Mouse (Mus musculus) liver, embryonic 14.5 days (tissue): ENCODE measurements around the gene Mau2. TPM values are rescaled to one million over a fixed set of nuclear protein-coding genes. Genes with fewer than 3 reads are reported as not detected.

Experiments used
- ATAC-seq: fragments of 200-750 bp; cut with Nextera tagmentation; 2 replicates; pipeline ENCODE4 v1.8.0; 2017; ENCODE audit warnings: moderate number of reproducible peaks, mild to moderate bottlenecking, moderate library complexity; ENCODE audit not compliant: insufficient read depth
- DNase-seq, 3 experiments: peaks; one replicate each; pipeline ENCODE4 v3.0.0-alpha.2; 2012 to 2013; ENCODE audit warnings: low read depth in 3 of 3, low spot score in 3 of 3
- H3K27ac ChIP-seq: fragments of 300-500 bp; sonication (generic); 2 replicates; pipeline ENCODE4 v1.5.1; 2014; ENCODE audit warnings: moderate library complexity, mild to moderate bottlenecking, control low read depth, inconsistent platforms
- H3K27me3 ChIP-seq: fragments of 300-500 bp; sonication (generic); 2 replicates; pipeline ENCODE4 v1.6.1; 2014; ENCODE audit warnings: mild to moderate bottlenecking, low read length, moderate library complexity; ENCODE audit not compliant: control insufficient read depth, insufficient read depth
- H3K36me3 ChIP-seq: fragments of 300-500 bp; sonication (generic); replicated peaks from 2 replicates; pipeline ENCODE4 v1.6.1; 2014; ENCODE audit warnings: low read depth; ENCODE audit not compliant: control insufficient read depth, insufficient read depth
- H3K4me1 ChIP-seq, 2 experiments: fragments of 200-500 bp in 1 of 2; fragments of 300-500 bp in 1 of 2; sonication (generic) in 1 of 2; replicated peaks; 2 replicates each; pipeline ENCODE4 v1.6.1; 2012 to 2014; ENCODE audit warnings: antibody characterized with exemption in 1 of 2, inconsistent platforms in 1 of 2, low read length in 1 of 2; ENCODE audit not compliant: control insufficient read depth in 2 of 2, insufficient read depth in 2 of 2
- H3K4me2 ChIP-seq: fragments of 300-500 bp; sonication (generic); 2 replicates; pipeline ENCODE4 v1.6.1; 2014; ENCODE audit warnings: low read depth, mild to moderate bottlenecking, control low read depth, moderate library complexity
- H3K4me3 ChIP-seq, 2 experiments: fragments of 200-500 bp in 1 of 2; fragments of 300-500 bp in 1 of 2; sonication (generic) in 1 of 2; 2 replicates each; pipeline ENCODE4 v1.5.1; 2012 to 2014; ENCODE audit warnings: low read depth in 2 of 2, low read length in 2 of 2, mild to moderate bottlenecking in 2 of 2, control low read depth in 1 of 2, inconsistent platforms in 1 of 2, moderate library complexity in 1 of 2; ENCODE audit not compliant: insufficient read depth in 1 of 2
- H3K9ac ChIP-seq: fragments of 300-500 bp; sonication (generic); replicated peaks from 2 replicates; pipeline ENCODE4 v1.6.1; 2014; ENCODE audit warnings: mild to moderate bottlenecking, control low read depth, moderate library complexity
- H3K9me3 ChIP-seq: fragments of 300-500 bp; sonication (generic); 2 replicates; pipeline ENCODE4 v1.6.1; 2016; ENCODE audit warnings: low read length, mixed read lengths; ENCODE audit not compliant: control insufficient read depth
- CTCF ChIP-seq: IDR thresholded peaks from 2 replicates; pipeline ENCODE4 v1.5.1; 2016; ENCODE audit warnings: antibody characterized with exemption, low read depth, control low read depth
- EP300 ChIP-seq: IDR thresholded peaks from 2 replicates; pipeline ENCODE4 v1.6.1; 2016; ENCODE audit warnings: antibody characterized with exemption, low read depth
- WGBS: fragments of 180-500 bp; shearing (Covaris S2); extraction: QIAGEN DNeasy Blood & Tissue Kit; methylation state at CpG from one replicate; pipeline ENCODE4 v1.1.7; 2014; ENCODE audit not compliant: insufficient replicate concordance; 5-methylcytosine and 5-hydroxymethylcytosine counted together
- polyA plus RNA-seq, 2 experiments: library from polyadenylated mRNA; depleted of rRNA in 1 of 2; stranded (reverse) in 1 of 2; unstranded in 1 of 2; fragments of >200 nt; fragmentation: Nextera tagmentation in 1 of 2; extraction: Ambion mirVana in 1 of 2; gene quantifications; 2 replicates each; pipeline versions ENCODE4 v1.2.1 to v1.2.3; 2012 to 2014

The Mau2 gene
- polyA plus RNA-seq, 2 experiments, result 15.6 to 19.2 TPM

DNA sequence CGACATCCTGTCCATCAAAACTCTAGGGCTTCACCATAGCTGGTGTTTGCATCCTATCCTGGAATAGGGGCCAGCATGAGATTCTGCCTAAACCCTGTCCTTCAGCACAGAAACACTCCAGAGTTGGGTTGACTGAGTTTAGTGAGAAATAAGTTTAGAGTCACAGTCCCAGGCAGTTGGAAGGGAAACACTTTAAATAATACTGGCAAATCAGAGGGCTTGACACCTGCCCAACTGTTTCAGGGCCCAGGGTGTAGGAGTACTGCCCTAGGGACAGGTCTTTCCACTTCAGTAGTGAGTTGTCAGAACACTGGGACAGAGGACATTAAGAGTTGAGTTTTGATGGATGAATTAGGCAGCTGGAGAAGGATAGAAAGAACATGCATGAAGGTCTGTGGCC, 43.6 kb upstream of the Mau2 start:
- TF ChIP-seq CTCF (no peak), EP300 (no peak)
- DNase-seq, result no peak
- Histone ChIP-seq H3K36me3 (no peaks in the 10 kb centered on the region), H3K4me1 (no peaks in the 10 kb centered on the region), H3K27ac (no peak overlapping the region), H3K4me3 (no peak overlapping the region), H3K9ac (no peak overlapping the region), H3K4me2 (no peak overlapping the region), H3K27me3 (peaks cover 87% of the 10 kb centered on the region), H3K9me3 (no peaks in the 10 kb centered on the region)
- ATAC-seq, result no peak
- 32% methylated on average over 1 of the region's 1 CpGs for WGBS

DNA sequence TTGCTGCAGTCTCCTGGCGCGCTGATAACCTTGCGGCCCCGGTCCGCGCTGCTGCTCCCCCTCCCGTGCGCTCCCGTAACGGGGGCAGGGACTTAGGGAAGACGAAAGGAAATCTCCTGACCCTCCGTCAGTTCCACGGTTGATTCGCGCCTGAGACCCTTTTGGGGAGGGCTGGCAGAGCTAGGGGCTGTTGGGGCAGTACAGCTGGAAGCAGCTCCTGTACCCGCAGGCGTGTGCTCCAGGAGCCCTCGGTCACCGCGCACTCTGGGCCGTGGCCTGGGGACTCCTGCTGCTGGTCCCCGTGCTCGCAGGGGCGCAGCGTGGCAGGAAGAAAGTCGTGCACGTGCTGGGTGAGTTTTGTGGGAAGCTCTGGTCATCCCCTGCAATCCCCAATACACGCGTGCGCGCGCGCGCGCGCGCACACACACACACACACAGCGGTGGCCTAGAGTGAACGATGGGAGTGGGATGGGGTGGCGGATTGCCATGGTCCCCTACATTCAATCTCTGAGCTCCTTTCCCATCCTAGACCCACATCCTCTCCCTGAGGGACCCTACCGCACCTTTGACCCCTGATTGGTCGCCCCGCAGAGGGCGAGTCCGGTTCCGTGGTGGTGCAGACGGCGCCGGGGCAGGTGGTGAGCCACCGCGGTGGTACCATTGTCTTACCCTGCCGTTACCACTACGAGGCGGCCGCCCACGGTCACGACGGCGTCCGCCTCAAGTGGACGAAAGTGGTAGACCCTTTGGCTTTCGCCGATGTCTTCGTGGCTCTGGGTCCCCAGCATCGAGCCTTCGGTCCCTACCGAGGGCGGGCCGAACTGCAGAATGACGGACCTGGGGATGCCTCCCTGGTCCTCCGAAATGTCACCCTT, 41.9 kb upstream of the Mau2 start:
- Histone ChIP-seq H3K9ac (no peak overlapping the region), H3K4me3 (peak overlapping the region; percentile 10 to 37; a peak in 3 of 4 replicates), H3K27me3 (peaks cover 69% of the 10 kb centered on the region), H3K36me3 (no peaks in the 10 kb centered on the region), H3K4me2 (peak overlapping the region; percentile 47), H3K4me1 (no peaks in the 10 kb centered on the region), H3K27ac (no peak overlapping the region), H3K9me3 (no peaks in the 10 kb centered on the region)
- 4% methylated on average over 71 of the region's 71 CpGs for WGBS
- TF ChIP-seq EP300, result no peak
- 0 out of 2 replicates have a peak, but pooled peaks have one; percentile 21 for TF ChIP-seq CTCF
- DNase-seq, result no peak
- no peak for ATAC-seq

DNA sequence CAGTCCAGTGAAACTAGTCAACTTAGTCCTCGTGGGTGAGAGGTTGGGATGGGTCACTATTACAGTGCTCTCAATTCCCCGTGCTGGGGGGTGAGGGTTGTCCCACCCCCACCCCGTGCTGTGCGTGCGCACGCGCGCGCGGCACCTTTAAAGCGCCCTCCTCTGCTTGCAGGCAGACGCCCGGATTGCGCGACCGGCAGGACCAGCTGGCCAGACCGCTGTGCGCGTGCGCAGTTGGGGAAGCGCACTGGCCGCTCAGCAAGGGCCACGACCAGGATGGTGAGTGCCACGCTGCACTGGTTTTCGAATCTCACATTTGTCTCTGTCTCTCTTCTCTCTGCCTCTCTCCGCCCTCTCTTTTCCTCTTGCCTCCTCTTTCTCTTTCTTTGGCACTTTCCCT, 40.8 kb upstream of the Mau2 start, which contains the start of gene Hapln4:
Gene Hapln4 (plus strand): TSS at position 173 of the 400 bp plus-strand sequence.
- TF ChIP-seq CTCF, result no peak
- no peak for TF ChIP-seq EP300

DNA sequence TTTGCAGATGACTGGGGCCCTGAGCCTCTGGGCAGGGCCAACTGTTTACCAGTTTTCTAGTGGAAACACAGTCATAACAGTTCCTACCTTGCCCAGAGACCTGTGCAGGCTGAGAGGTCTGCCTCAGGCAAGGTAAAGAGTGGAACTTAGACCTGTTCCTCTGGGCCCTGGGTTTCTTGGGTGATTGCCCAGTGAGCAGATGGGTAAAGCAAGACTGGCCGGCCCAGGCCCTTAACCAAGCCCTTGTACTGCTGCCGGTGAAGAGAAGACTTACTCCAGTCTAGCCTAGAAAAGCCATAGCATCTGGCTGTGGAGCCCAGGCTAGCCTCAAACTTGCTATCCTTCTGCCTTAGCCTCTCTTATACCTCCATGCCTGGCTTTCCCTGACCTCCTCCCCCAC, 39.4 kb upstream of the Mau2 start:
- 59% methylated on average over 2 of the region's 2 CpGs for WGBS
- H3K4me3 ChIP-seq, result no peak overlapping the region
- no peaks in the 10 kb centered on the region for H3K9me3 ChIP-seq
- H3K27me3 ChIP-seq, result peaks cover 45% of the 10 kb centered on the region
- DNase-seq, result no peak
- H3K4me2 ChIP-seq, result no peak overlapping the region
- TF ChIP-seq EP300, result no peak
- TF ChIP-seq CTCF, result no peak
- no peak overlapping the region for H3K9ac ChIP-seq
- no peaks in the 10 kb centered on the region for H3K36me3 ChIP-seq
- ATAC-seq, result no peak
- no peaks in the 10 kb centered on the region for H3K4me1 ChIP-seq
- no peak overlapping the region for H3K27ac ChIP-seq

More for the DNA sequence above, 40.8 kb upstream of the Mau2 start, which contains the start of gene Hapln4:
- Histone ChIP-seq H3K27ac (no peak within 1 kb of the TSS), H3K9me3 (no peaks in the 10 kb centered on the region), H3K4me3 (peak within 1 kb of the TSS; percentile 10 to 37; a peak in 3 of 4 replicates), H3K4me2 (peak within 1 kb of the TSS; percentile 47), H3K4me1 (no peaks in the 10 kb centered on the region), H3K27me3 (peaks cover 58% of the 10 kb centered on the region), H3K36me3 (no peaks in the 10 kb centered on the region), H3K9ac (no peak within 1 kb of the TSS)
- 2% methylated on average over 26 of the region's 26 CpGs for WGBS
- no peak for ATAC-seq
- no peak for DNase-seq

DNA sequence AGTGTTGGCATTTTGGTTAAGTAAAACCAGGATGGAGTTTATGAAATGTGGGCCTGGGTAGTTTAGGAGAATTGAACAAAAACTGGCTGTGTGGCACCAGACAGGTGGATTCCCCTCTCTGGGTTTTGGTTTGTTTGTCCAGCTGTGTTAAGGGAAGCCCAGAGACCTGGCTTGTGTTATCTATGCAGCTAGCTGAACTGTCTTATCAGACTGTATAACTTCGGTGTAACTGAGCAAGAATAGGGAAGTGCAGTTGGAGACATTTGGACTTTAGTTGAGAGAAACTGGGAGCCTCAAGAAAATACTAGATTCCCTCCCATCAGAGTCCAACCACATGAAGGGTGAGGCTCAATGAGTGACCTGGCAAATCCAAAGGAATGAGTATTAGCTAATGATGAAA, 31.1 kb upstream of the Mau2 start:
- ATAC-seq (no peak), DNase-seq (no peak)
- Histone ChIP-seq H3K4me3 (no peak overlapping the region), H3K36me3 (no peaks in the 10 kb centered on the region; the same call in none of the 2 replicates), H3K9ac (no peak overlapping the region), H3K27me3 (no peaks in the 10 kb centered on the region), H3K4me2 (no peak overlapping the region), H3K4me1 (peaks cover 0 to 12% of the 10 kb centered on the region in 2 experiments; a peak in 2 of 4 replicates), H3K27ac (no peak overlapping the region), H3K9me3 (no peaks in the 10 kb centered on the region)
- TF ChIP-seq CTCF (no peak), EP300 (no peak)
- WGBS, result 2% methylated on average over 1 of the region's 1 CpGs
